Mouse (Mus musculus) thymus, postnatal 36 days (tissue): ENCODE results near the gene 5330417H12Rik.
A peak's percentile ranks its signal among the peaks of the same experiment; 100 is the strongest.

Experiments
- DNase-seq, 2 experiments: peaks; one replicate each; pipeline ENCODE4 v3.0.0; 2022; ENCODE audit warnings: mixed read lengths in 2 of 2

The 5330417H12Rik gene

GRCm38 (mm10) chr7:107625781-107626180 is 820 bp upstream of the 5330417H12Rik start:
- no peak for DNase-seq

GRCm38 (mm10) chr7:107624432-107624831 is 529 bp downstream of the 5330417H12Rik start:
- no peak for DNase-seq

GRCm38 (mm10) chr7:107620137-107620536 is 4.8 kb downstream of the 5330417H12Rik start:
- no peak for DNase-seq

GRCm38 (mm10) chr7:107619225-107619624 is 5.7 kb downstream of the 5330417H12Rik start:
- no peak for DNase-seq

GRCm38 (mm10) chr7:107618028-107618992 is 6.7 kb downstream of the 5330417H12Rik start:
- no peak for DNase-seq

GRCm38 (mm10) chr7:107610880-107611279 is 14.1 kb downstream of the 5330417H12Rik start:
- DNase-seq, result no peak

- no peak for DNase-seq
Measured at GRCm38 (mm10) chr7:107609622-107610255, 15.2 kb downstream of the 5330417H12Rik start.

- no peak for DNase-seq
Measured at GRCm38 (mm10) chr7:107607766-107608165, 17.2 kb downstream of the 5330417H12Rik start.

GRCm38 (mm10) chr7:107602913-107603312 is 22.0 kb downstream of the 5330417H12Rik start:
- no peak for DNase-seq

- DNase-seq, result no peak
Measured at GRCm38 (mm10) chr7:107602505-107602904, 22.5 kb downstream of the 5330417H12Rik start.

- DNase-seq, result no peak
Measured at GRCm38 (mm10) chr7:107600651-107601050, 24.3 kb downstream of the 5330417H12Rik start.

- DNase-seq, result no peak
Measured at GRCm38 (mm10) chr7:107597956-107598355, 27.0 kb downstream of the 5330417H12Rik start.

- no peak for DNase-seq
Measured at GRCm38 (mm10) chr7:107596753-107597152, 28.2 kb downstream of the 5330417H12Rik start.

GRCm38 (mm10) chr7:107595426-107595825 is 29.5 kb downstream of the 5330417H12Rik start:
- DNase-seq, result no peak

- DNase-seq, result peak; percentile 78 to 83
Measured at GRCm38 (mm10) chr7:107594857-107595402, 30.0 kb downstream of the 5330417H12Rik start, which contains the start of gene Ppfibp2. TSS of gene Ppfibp2 (plus strand) at chr7:107595207.

- DNase-seq, result peak; percentile 27 to 32
Measured at GRCm38 (mm10) chr7:107594325-107594856, 30.6 kb downstream of the 5330417H12Rik start.

- no peak for DNase-seq
Measured at GRCm38 (mm10) chr7:107593904-107594303, 31.1 kb downstream of the 5330417H12Rik start.

- DNase-seq, result no peak
Measured at GRCm38 (mm10) chr7:107592641-107593040, 32.3 kb downstream of the 5330417H12Rik start.

GRCm38 (mm10) chr7:107574276-107574675 is 50.7 kb downstream of the 5330417H12Rik start:
- DNase-seq, result no peak
